Mouse (Mus musculus): ENCODE results near the gene Rtl10. TPM values are rescaled to one million over a fixed set of nuclear protein-coding genes. Genes with fewer than 3 reads are reported as not detected.

The Rtl10 gene
- total RNA-seq, 1 experiment from 2014 or later: not detected

GRCm38 (mm10) chr16:18479667-18480066 lies 19.0 kb upstream of the Rtl10 start:
- no peak for ATAC-seq (replicated peaks; ENCODE audit: insufficient number of reproducible peaks, low FRiP score, low TSS enrichment, poor library complexity, severe bottlenecking)

- no peak for ATAC-seq (replicated peaks; ENCODE audit: insufficient number of reproducible peaks, low FRiP score, low TSS enrichment, poor library complexity, severe bottlenecking)
Measured at GRCm38 (mm10) chr16:18480933-18481485, 17.7 kb upstream of the Rtl10 start.

- no peak for ATAC-seq (replicated peaks; ENCODE audit: insufficient number of reproducible peaks, low FRiP score, low TSS enrichment, poor library complexity, severe bottlenecking)
Measured at GRCm38 (mm10) chr16:18482431-18482830, 16.3 kb upstream of the Rtl10 start.

- no peak for ATAC-seq (replicated peaks; ENCODE audit: insufficient number of reproducible peaks, low FRiP score, low TSS enrichment, poor library complexity, severe bottlenecking)
Measured at GRCm38 (mm10) chr16:18483839-18484238, 14.9 kb upstream of the Rtl10 start.

- ATAC-seq (replicated peaks; ENCODE audit: insufficient number of reproducible peaks, low FRiP score, low TSS enrichment, poor library complexity, severe bottlenecking): no peak
Measured at GRCm38 (mm10) chr16:18484386-18484785, 14.3 kb upstream of the Rtl10 start.

- no peak for ATAC-seq (replicated peaks; ENCODE audit: insufficient number of reproducible peaks, low FRiP score, low TSS enrichment, poor library complexity, severe bottlenecking)
Measured at GRCm38 (mm10) chr16:18484794-18485435, 13.8 kb upstream of the Rtl10 start.

- no peak for ATAC-seq (replicated peaks; ENCODE audit: insufficient number of reproducible peaks, low FRiP score, low TSS enrichment, poor library complexity, severe bottlenecking)
Measured at GRCm38 (mm10) chr16:18486126-18486525, 12.6 kb upstream of the Rtl10 start.

- ATAC-seq (replicated peaks; ENCODE audit: insufficient number of reproducible peaks, low FRiP score, low TSS enrichment, poor library complexity, severe bottlenecking): no peak
Measured at GRCm38 (mm10) chr16:18490281-18490680, 8.4 kb upstream of the Rtl10 start.

GRCm38 (mm10) chr16:18490894-18491293 lies 7.8 kb upstream of the Rtl10 start:
- no peak; the same call in 1 of the 2 replicates for ATAC-seq (replicated peaks; ENCODE audit: insufficient number of reproducible peaks, low FRiP score, low TSS enrichment, poor library complexity, severe bottlenecking)

GRCm38 (mm10) chr16:18497865-18498515 lies 711 bp upstream of the Rtl10 start:
- ATAC-seq (replicated peaks; ENCODE audit: insufficient number of reproducible peaks, low FRiP score, low TSS enrichment, poor library complexity, severe bottlenecking): 0 out of 2 replicates have a peak, but pooled peaks have one; percentile 2

- ATAC-seq (replicated peaks; ENCODE audit: insufficient number of reproducible peaks, low FRiP score, low TSS enrichment, poor library complexity, severe bottlenecking): 0 out of 2 replicates have a peak, but pooled peaks have one; percentile 29
Measured at GRCm38 (mm10) chr16:18498996-18499395, 295 bp downstream of the Rtl10 start.

GRCm38 (mm10) chr16:18501531-18501930 lies 2.8 kb downstream of the Rtl10 start:
- ATAC-seq (replicated peaks; ENCODE audit: insufficient number of reproducible peaks, low FRiP score, low TSS enrichment, poor library complexity, severe bottlenecking): no peak

- ATAC-seq (replicated peaks; ENCODE audit: insufficient number of reproducible peaks, low FRiP score, low TSS enrichment, poor library complexity, severe bottlenecking): no peak
Measured at GRCm38 (mm10) chr16:18503566-18504342, 5.1 kb downstream of the Rtl10 start.

- no peak for ATAC-seq (replicated peaks; ENCODE audit: insufficient number of reproducible peaks, low FRiP score, low TSS enrichment, poor library complexity, severe bottlenecking)
Measured at GRCm38 (mm10) chr16:18506524-18507199, 8.0 kb downstream of the Rtl10 start.

- ATAC-seq (replicated peaks; ENCODE audit: insufficient number of reproducible peaks, low FRiP score, low TSS enrichment, poor library complexity, severe bottlenecking): no peak
Measured at GRCm38 (mm10) chr16:18507200-18507549, 8.5 kb downstream of the Rtl10 start.

GRCm38 (mm10) chr16:18511741-18512140 lies 13.0 kb downstream of the Rtl10 start:
- ATAC-seq (replicated peaks; ENCODE audit: insufficient number of reproducible peaks, low FRiP score, low TSS enrichment, poor library complexity, severe bottlenecking): no peak

GRCm38 (mm10) chr16:18513508-18513907 lies 14.8 kb downstream of the Rtl10 start:
- no peak for ATAC-seq (replicated peaks; ENCODE audit: insufficient number of reproducible peaks, low FRiP score, low TSS enrichment, poor library complexity, severe bottlenecking)

GRCm38 (mm10) chr16:18518091-18518490 lies 19.4 kb downstream of the Rtl10 start:
- ATAC-seq (replicated peaks; ENCODE audit: insufficient number of reproducible peaks, low FRiP score, low TSS enrichment, poor library complexity, severe bottlenecking): no peak

Data from monocyte, adult 5-6 weeks (primary cell).